Mouse (Mus musculus) MEL (cell line): Measurements from ENCODE around the gene Dock9.

Experiments used
- CTCF ChIP-seq, 3 experiments: IDR thresholded peaks in 2 of 3; conservative IDR thresholded peaks in 1 of 3; 2 replicates each; pipeline ENCODE4 v1.5.1; 2011 to 2012; ENCODE audit warnings: low read length in 3 of 3, low read depth in 2 of 3, mild to moderate bottlenecking in 2 of 3, improper control_type of control experiment in 1 of 3, inconsistent platforms in 1 of 3, mixed read lengths in 1 of 3, moderate library complexity in 1 of 3; ENCODE audit not compliant: control insufficient read depth in 1 of 3, insufficient read depth in 1 of 3, poor library complexity in 1 of 3, severe bottlenecking in 1 of 3
- HCFC1 ChIP-seq: IDR thresholded peaks from 2 replicates; pipeline ENCODE4 v1.6.1; 2012; ENCODE audit warnings: low read depth, mild to moderate bottlenecking, inconsistent platforms, low read length, improper control_type of control experiment, moderate library complexity
- MAZ ChIP-seq: IDR thresholded peaks from 2 replicates; pipeline ENCODE4 v1.6.1; 2012; ENCODE audit warnings: low read depth, mild to moderate bottlenecking, inconsistent platforms, low read length, improper control_type of control experiment
- POLR2A ChIP-seq, 2 experiments: IDR thresholded peaks; 2 replicates each; pipeline ENCODE4 v1.6.1; 2011 to 2012; ENCODE audit warnings: low read length in 2 of 2, mild to moderate bottlenecking in 2 of 2, control low read depth in 1 of 2, improper control_type of control experiment in 1 of 2, low read depth in 1 of 2, moderate library complexity in 1 of 2; ENCODE audit not compliant: control insufficient read depth in 1 of 2, insufficient read depth in 1 of 2, poor library complexity in 1 of 2
- USF1 ChIP-seq: IDR thresholded peaks from 2 replicates; pipeline ENCODE4 v1.6.1; 2014; ENCODE audit warnings: low read depth, mild to moderate bottlenecking, inconsistent platforms, low read length, improper control_type of control experiment, moderate library complexity
- ZNF384 ChIP-seq: IDR thresholded peaks from 2 replicates; pipeline ENCODE4 v1.6.1; 2012; ENCODE audit warnings: low read depth, mild to moderate bottlenecking, inconsistent platforms, low read length, improper control_type of control experiment

GRCm38 (mm10) chr14:121530853-121531252 lies 266.8 kb downstream of the Dock9 start:
- TF ChIP-seq CTCF (IDR thresholded peaks at IDR 0.05 in 2 of 3, conservative IDR thresholded peaks at IDR 0.05 in 1 of 3; ENCODE audit: control insufficient read depth in 1 of 3, insufficient read depth in 1 of 3, low read depth in 2 of 3, low read length in 3 of 3, poor library complexity in 1 of 3, severe bottlenecking in 1 of 3) (no peak), MAZ (no peak), POLR2A (IDR thresholded peaks at IDR 0.05; ENCODE audit: control insufficient read depth in 1 of 2, insufficient read depth in 1 of 2, low read depth in 1 of 2, low read length in 2 of 2, poor library complexity in 1 of 2) (no peak), ZNF384 (no peak), USF1 (no peak), HCFC1 (no peak)
